Mouse (Mus musculus): ENCODE measurements at regions not wholly inside any gene's neighbourhood (a gene's known extent, or its start where the extent isn't known, plus 50 kb on each side); places are given as distances from the start of the nearest gene placed in this dataset.

DNA sequence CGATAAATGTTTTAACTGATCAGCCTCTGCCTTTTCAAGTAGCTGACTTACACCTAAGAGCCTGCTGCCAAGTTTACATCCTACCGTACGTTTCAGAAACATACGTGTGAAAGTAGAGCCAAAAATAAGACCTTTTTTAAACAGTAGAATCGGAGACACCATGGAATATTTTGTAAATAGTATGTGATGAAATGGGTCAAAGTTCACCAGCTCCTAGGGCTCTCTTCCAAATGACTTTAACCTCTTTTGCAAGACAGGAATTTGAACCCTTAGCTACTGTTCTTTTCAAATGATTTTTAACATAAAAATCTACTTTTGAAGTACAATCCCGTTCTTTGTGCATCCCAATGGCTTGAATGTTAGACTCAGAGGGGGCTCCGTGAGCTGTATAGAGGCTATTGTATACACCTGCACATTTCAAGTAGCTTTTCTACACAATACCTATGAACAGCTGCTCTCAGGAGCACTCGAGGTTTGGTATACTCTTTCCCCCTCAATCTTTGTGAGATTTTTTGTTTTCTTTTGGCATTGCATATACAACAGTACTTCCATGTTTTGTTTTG, 155.9 kb upstream of the Plcz1 start:
- ATAC-seq (ENCODE audit: low read depth) = no peak
- Histone ChIP-seq H3K9ac (ENCODE audit: low read length) (no peak overlapping the region), H3K4me1 (replicated peaks; ENCODE audit: control insufficient read depth, insufficient read depth, low read length) (no peaks in the 10 kb centered on the region), H3K9me3 (ENCODE audit: control insufficient read depth, low read length) (no peaks in the 10 kb centered on the region), H3K27me3 (ENCODE audit: control insufficient read depth, insufficient read depth, low read depth, low read length) (no peaks in the 10 kb centered on the region), H3K27ac (ENCODE audit: low read length) (no peak overlapping the region), H3K4me2 (ENCODE audit: low read depth, low read length) (no peak overlapping the region), H3K36me3 (ENCODE audit: control insufficient read depth, insufficient read depth, low read length) (no peaks in the 10 kb centered on the region), H3K4me3 (ENCODE audit: low read length) (no peak overlapping the region)
- 56% methylated on average over 8 of the region's 8 CpGs for WGBS

DNA sequence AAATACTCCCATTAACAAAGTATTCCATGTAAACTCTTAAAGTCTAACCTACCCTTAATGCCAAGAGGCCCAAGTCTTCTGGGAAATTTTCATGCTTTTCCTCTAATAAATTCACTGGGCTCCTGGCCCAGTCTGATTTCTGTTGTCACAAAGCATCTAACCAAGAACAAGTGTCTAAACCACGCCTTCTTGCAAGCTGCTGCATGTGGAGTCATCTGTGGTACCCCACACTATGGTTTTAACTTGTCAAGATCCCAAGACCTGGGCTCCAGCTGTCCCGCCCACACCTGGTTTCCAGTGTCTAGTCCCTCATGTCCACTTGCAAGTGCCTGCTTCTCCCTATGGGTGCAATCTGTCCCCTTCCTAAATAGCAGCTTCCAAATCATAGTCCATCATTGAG, 153.0 kb upstream of the Plcz1 start:
- no peak overlapping the region for H3K27ac ChIP-seq (ENCODE audit: low read length)
- H3K4me3 ChIP-seq (ENCODE audit: low read length) = no peak overlapping the region
- ATAC-seq (ENCODE audit: low read depth) = no peak
- WGBS = 89% methylated on average over 2 of the region's 2 CpGs
- no peaks in the 10 kb centered on the region for H3K27me3 ChIP-seq (ENCODE audit: control insufficient read depth, insufficient read depth, low read depth, low read length)
- no peaks in the 10 kb centered on the region for H3K9me3 ChIP-seq (ENCODE audit: control insufficient read depth, low read length)
- H3K4me1 ChIP-seq (replicated peaks; ENCODE audit: control insufficient read depth, insufficient read depth, low read length) = no peaks in the 10 kb centered on the region
- no peak overlapping the region for H3K9ac ChIP-seq (ENCODE audit: low read length)
- no peaks in the 10 kb centered on the region for H3K36me3 ChIP-seq (ENCODE audit: control insufficient read depth, insufficient read depth, low read length)
- no peak overlapping the region for H3K4me2 ChIP-seq (ENCODE audit: low read depth, low read length)

DNA sequence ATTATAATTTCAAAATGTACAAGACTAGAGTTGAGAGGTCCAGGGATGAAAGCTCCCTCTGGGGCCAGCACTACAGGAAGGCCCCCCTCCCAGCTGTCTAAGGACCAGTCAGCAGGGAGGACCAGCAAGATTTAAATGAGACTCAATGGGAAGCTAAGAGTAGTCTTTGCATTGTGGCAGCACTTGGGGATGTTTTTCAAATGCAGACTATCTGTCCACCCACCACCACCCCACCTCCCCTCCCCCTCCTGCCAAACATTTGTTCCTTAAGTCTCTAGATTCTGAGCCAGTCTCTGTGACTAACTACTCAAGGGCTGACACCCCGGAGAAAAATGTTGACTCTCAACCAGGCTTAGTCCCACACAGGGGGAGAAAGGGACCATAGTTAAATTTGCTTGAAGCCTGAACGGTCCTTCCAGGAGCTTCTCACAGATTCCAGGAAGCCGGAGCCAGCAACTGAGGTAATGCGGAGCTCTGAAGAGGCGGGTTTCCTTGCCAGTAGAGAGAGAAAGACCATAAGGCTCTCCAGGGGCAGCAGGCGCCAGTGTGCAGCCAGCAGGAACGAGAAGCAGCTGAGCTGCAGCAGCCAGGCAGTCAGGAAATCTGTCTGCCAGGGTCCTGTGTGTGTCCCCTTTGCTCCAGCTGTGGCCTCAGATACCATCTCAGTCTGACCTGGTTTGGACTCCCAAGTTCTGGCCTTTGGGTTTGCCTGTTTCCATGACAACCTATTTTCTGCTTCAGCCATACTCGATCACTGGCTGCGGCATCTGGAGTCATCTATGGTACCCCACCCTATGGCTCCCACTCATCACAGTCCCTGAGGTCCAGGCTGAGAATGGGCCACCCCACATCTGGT, 152.1 kb upstream of the Plcz1 start:
- ATAC-seq (ENCODE audit: low read depth) = no peak
- Histone ChIP-seq H3K9ac (ENCODE audit: low read length) (no peak overlapping the region), H3K36me3 (ENCODE audit: control insufficient read depth, insufficient read depth, low read length) (no peaks in the 10 kb centered on the region), H3K4me3 (ENCODE audit: low read length) (no peak overlapping the region), H3K9me3 (ENCODE audit: control insufficient read depth, low read length) (no peaks in the 10 kb centered on the region), H3K27ac (ENCODE audit: low read length) (no peak overlapping the region), H3K27me3 (ENCODE audit: control insufficient read depth, insufficient read depth, low read depth, low read length) (no peaks in the 10 kb centered on the region), H3K4me2 (ENCODE audit: low read depth, low read length) (no peak overlapping the region), H3K4me1 (replicated peaks; ENCODE audit: control insufficient read depth, insufficient read depth, low read length) (no peaks in the 10 kb centered on the region)
- WGBS = 39% methylated on average over 9 of the region's 9 CpGs

DNA sequence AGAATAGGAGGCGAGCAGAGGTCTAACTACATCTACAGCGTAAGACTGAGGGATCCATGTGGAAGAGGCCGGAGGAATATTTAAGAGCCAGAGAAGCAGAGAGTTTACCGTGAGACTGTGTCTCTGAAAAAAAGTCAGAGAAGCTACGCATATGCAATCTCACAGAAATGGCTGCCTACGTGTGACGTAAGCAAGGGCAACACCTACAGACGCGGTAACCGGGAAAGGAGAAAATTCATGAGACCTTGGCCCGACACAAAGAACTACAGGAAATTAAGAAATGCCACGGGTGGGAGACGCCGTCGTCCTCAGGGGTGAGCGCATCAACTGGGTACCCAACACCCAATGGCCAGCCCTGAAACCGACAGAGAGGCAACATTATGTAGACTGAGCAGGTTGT, 151.3 kb upstream of the Plcz1 start:
- Histone ChIP-seq H3K27me3 (ENCODE audit: control insufficient read depth, insufficient read depth, low read depth, low read length) (no peaks in the 10 kb centered on the region), H3K9me3 (ENCODE audit: control insufficient read depth, low read length) (no peaks in the 10 kb centered on the region), H3K36me3 (ENCODE audit: control insufficient read depth, insufficient read depth, low read length) (no peaks in the 10 kb centered on the region), H3K27ac (ENCODE audit: low read length) (no peak overlapping the region), H3K4me2 (ENCODE audit: low read depth, low read length) (no peak overlapping the region), H3K4me3 (ENCODE audit: low read length) (no peak overlapping the region), H3K9ac (ENCODE audit: low read length) (no peak overlapping the region), H3K4me1 (replicated peaks; ENCODE audit: control insufficient read depth, insufficient read depth, low read length) (no peaks in the 10 kb centered on the region)
- ATAC-seq (ENCODE audit: low read depth) = no peak
- 88% methylated on average over 17 of the region's 17 CpGs for WGBS

DNA sequence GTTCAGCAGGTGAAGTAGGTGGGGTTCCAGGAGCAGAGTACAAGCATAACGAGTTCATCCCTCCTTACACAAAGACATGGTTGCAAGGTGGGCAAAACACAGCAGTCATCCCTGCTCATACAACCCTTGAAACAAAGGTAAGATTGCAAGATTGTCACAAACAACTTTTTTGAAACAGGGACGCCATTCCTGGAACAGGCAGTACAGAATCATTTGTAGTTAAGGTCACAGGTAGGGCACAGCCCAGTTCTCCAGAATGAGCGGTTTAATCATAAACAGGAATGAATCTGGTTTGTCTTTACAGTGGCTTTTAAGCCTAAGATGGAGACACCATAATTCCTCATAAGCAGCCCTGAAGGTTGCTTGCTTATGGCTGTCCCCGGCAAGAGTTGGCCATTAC, 150.1 kb upstream of the Plcz1 start:
- ATAC-seq (ENCODE audit: low read depth) = no peak
- Histone ChIP-seq H3K4me2 (ENCODE audit: low read depth, low read length) (no peak overlapping the region), H3K9ac (ENCODE audit: low read length) (no peak overlapping the region), H3K9me3 (ENCODE audit: control insufficient read depth, low read length) (no peaks in the 10 kb centered on the region), H3K4me3 (ENCODE audit: low read length) (no peak overlapping the region), H3K27me3 (ENCODE audit: control insufficient read depth, insufficient read depth, low read depth, low read length) (no peaks in the 10 kb centered on the region), H3K27ac (ENCODE audit: low read length) (no peak overlapping the region), H3K36me3 (ENCODE audit: control insufficient read depth, insufficient read depth, low read length) (no peaks in the 10 kb centered on the region), H3K4me1 (replicated peaks; ENCODE audit: control insufficient read depth, insufficient read depth, low read length) (no peaks in the 10 kb centered on the region)
- 81% methylated on average over 4 of the region's 4 CpGs for WGBS

DNA sequence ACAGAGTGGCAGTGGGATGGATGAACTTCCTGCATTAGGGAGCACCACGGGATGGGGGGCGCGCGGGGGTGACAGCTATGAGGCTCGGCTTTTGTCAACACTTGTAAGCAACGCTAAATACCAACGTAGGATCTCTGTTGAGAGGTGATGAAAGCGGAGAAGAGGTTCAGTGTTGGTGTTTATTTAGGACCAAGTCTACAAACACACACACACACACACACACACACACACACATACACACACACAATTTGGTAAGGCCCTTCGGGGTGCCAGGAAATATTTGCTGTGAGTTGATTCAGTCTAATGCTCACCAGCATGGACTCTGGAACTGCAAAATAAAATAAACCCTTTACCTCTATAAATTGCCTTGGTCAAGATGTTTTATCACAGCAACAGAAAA, 148.3 kb upstream of the Plcz1 start:
- Histone ChIP-seq H3K9me3 (ENCODE audit: control insufficient read depth, low read length) (no peaks in the 10 kb centered on the region), H3K27me3 (ENCODE audit: control insufficient read depth, insufficient read depth, low read depth, low read length) (no peaks in the 10 kb centered on the region), H3K4me2 (ENCODE audit: low read depth, low read length) (no peak overlapping the region), H3K4me1 (replicated peaks; ENCODE audit: control insufficient read depth, insufficient read depth, low read length) (no peaks in the 10 kb centered on the region), H3K36me3 (ENCODE audit: control insufficient read depth, insufficient read depth, low read length) (no peaks in the 10 kb centered on the region), H3K9ac (ENCODE audit: low read length) (no peak overlapping the region), H3K27ac (ENCODE audit: low read length) (no peak overlapping the region), H3K4me3 (ENCODE audit: low read length) (no peak overlapping the region)
- no peak for ATAC-seq (ENCODE audit: low read depth)
- 59% methylated on average over 9 of the region's 9 CpGs for WGBS

DNA sequence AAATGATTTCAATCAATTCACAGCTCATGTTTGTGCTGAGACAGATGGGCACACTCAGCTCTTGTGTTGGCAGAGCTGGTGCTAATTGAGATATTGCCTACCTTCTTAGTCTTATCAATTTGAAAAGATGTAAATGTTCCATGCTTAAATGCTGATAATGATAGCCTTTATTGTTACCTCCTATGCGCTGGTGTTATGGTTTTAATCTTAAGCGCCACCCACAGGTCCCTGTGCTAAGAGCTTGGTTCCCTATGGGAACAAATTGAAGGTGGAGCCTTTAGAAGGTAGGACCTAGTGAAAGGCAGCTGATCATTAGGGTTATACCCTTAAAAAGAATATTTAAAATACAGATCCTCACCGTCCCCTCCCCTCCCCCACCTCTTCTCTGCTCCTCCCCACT, 146.5 kb upstream of the Plcz1 start:
- no peak for ATAC-seq (ENCODE audit: low read depth)
- 81% methylated on average over 3 of the region's 3 CpGs for WGBS
- no peaks in the 10 kb centered on the region for H3K27me3 ChIP-seq (ENCODE audit: control insufficient read depth, insufficient read depth, low read depth, low read length)

DNA sequence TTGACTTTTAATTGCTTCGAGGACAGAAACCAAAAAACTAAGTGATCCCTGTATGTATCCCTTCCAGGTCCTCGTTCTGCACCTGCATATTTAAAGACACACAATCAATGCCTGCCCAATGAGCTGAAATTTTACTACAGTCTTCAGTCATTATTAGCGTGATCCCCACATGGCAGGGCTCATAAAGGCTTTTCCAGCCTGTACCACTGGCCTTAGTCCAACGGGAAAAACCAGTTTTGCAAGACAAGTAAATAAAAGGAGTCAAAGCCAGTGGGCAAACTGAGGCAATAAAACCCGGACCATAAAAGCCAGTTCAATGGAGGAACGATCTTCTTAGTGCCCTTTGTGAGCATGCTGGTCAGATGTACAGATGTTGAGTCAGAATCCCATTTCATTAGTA, 145.8 kb upstream of the Plcz1 start:
- Histone ChIP-seq H3K4me2 (ENCODE audit: low read depth, low read length) (no peak overlapping the region), H3K4me3 (ENCODE audit: low read length) (no peak overlapping the region), H3K4me1 (replicated peaks; ENCODE audit: control insufficient read depth, insufficient read depth, low read length) (no peaks in the 10 kb centered on the region), H3K9ac (ENCODE audit: low read length) (no peak overlapping the region), H3K9me3 (ENCODE audit: control insufficient read depth, low read length) (no peaks in the 10 kb centered on the region), H3K36me3 (ENCODE audit: control insufficient read depth, insufficient read depth, low read length) (no peaks in the 10 kb centered on the region), H3K27ac (ENCODE audit: low read length) (no peak overlapping the region), H3K27me3 (ENCODE audit: control insufficient read depth, insufficient read depth, low read depth, low read length) (no peaks in the 10 kb centered on the region)
- 58% methylated on average over 6 of the region's 6 CpGs for WGBS
- ATAC-seq (ENCODE audit: low read depth) = no peak

More for the DNA sequence above, 146.5 kb upstream of the Plcz1 start:
- Histone ChIP-seq H3K9ac (ENCODE audit: low read length) (no peak overlapping the region), H3K4me3 (ENCODE audit: low read length) (no peak overlapping the region), H3K36me3 (ENCODE audit: control insufficient read depth, insufficient read depth, low read length) (no peaks in the 10 kb centered on the region), H3K27ac (ENCODE audit: low read length) (no peak overlapping the region), H3K4me1 (replicated peaks; ENCODE audit: control insufficient read depth, insufficient read depth, low read length) (no peaks in the 10 kb centered on the region), H3K9me3 (ENCODE audit: control insufficient read depth, low read length) (no peaks in the 10 kb centered on the region), H3K4me2 (ENCODE audit: low read depth, low read length) (no peak overlapping the region)

DNA sequence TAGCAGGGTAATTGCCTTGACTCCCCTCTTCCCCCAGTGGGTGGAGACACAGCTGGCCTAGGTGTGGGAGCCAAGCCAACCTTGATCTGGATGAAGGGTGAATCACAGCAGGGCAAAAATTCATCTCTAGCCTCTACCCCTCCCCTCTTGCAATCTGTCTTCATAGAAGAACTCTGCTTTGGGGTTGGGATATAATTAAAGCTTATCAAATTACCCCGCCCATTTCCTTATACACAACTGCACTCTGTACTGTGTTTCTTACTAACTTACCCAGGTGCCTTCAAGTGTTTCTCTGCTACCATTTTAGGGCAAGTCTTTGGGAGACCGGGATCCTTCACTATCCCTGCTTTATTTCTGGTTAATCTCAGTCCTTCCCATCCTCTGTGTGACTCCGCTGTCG, 138.7 kb upstream of the Plcz1 start:
- no peak for ATAC-seq (ENCODE audit: low read depth)
- WGBS = 83% methylated on average over 4 of the region's 4 CpGs
- no peaks in the 10 kb centered on the region for H3K27me3 ChIP-seq (ENCODE audit: control insufficient read depth, insufficient read depth, low read depth, low read length)
- H3K4me1 ChIP-seq (replicated peaks; ENCODE audit: control insufficient read depth, insufficient read depth, low read length) = no peaks in the 10 kb centered on the region
- H3K9ac ChIP-seq (ENCODE audit: low read length) = no peak overlapping the region
- H3K9me3 ChIP-seq (ENCODE audit: control insufficient read depth, low read length) = no peaks in the 10 kb centered on the region
- no peak overlapping the region for H3K4me2 ChIP-seq (ENCODE audit: low read depth, low read length)
- no peak overlapping the region for H3K27ac ChIP-seq (ENCODE audit: low read length)
- no peaks in the 10 kb centered on the region for H3K36me3 ChIP-seq (ENCODE audit: control insufficient read depth, insufficient read depth, low read length)
- no peak overlapping the region for H3K4me3 ChIP-seq (ENCODE audit: low read length)
